Mouse (Mus musculus) liver, embryonic 11.5 days (tissue): ENCODE data around the gene Ccdc28b. TPM values are rescaled to one million over a fixed set of nuclear protein-coding genes. Genes with fewer than 3 reads are reported as not detected.

ENCODE experiments used
- ATAC-seq: fragments of 200-750 bp; cut with Nextera tagmentation; replicated peaks from 2 replicates; pipeline ENCODE4 v1.8.0; 2017; ENCODE audit warnings: moderate number of reproducible peaks, mild to moderate bottlenecking, moderate TSS enrichment, moderate library complexity; ENCODE audit not compliant: low FRiP score
- DNase-seq: peaks from one replicate; pipeline ENCODE4 v3.0.0-alpha.2; 2017; ENCODE audit warnings: low spot score
- H3K27ac ChIP-seq: fragments of 300-500 bp; sonication (generic); 2 replicates; pipeline ENCODE4 v1.5.1; 2014; ENCODE audit warnings: mild to moderate bottlenecking, low read depth, low read length, control low read depth
- H3K27me3 ChIP-seq: fragments of 300-500 bp; sonication (generic); replicated peaks from 2 replicates; pipeline ENCODE4 v1.6.1; 2014; ENCODE audit warnings: low read length, mixed read lengths; ENCODE audit not compliant: control insufficient read depth, insufficient read depth
- H3K36me3 ChIP-seq: fragments of 300-500 bp; sonication (generic); 2 replicates; pipeline ENCODE4 v1.6.1; 2014; ENCODE audit warnings: mild to moderate bottlenecking, low read length, moderate library complexity, mixed read lengths; ENCODE audit not compliant: control insufficient read depth, insufficient read depth
- H3K4me1 ChIP-seq: fragments of 300-500 bp; sonication (generic); replicated peaks from 2 replicates; pipeline ENCODE4 v1.6.1; 2014; ENCODE audit warnings: low read length, mixed read lengths; ENCODE audit not compliant: control insufficient read depth, insufficient read depth
- H3K4me2 ChIP-seq: fragments of 300-500 bp; sonication (generic); 2 replicates; pipeline ENCODE4 v1.6.1; 2014; ENCODE audit warnings: mild to moderate bottlenecking, control low read depth, moderate library complexity
- H3K4me3 ChIP-seq: fragments of 300-500 bp; sonication (generic); 2 replicates; pipeline ENCODE4 v1.5.1; 2014; ENCODE audit warnings: low read depth, low read length, control low read depth
- H3K9ac ChIP-seq: fragments of 300-500 bp; sonication (generic); 2 replicates; pipeline ENCODE4 v1.6.1; 2014; ENCODE audit warnings: low read depth, low read length, control low read depth
- H3K9me3 ChIP-seq: fragments of 300-500 bp; sonication (generic); 2 replicates; pipeline ENCODE4 v1.6.1; 2016; ENCODE audit warnings: low read length, inconsistent platforms, mixed read lengths; ENCODE audit not compliant: control insufficient read depth
- WGBS: fragments of 180-500 bp; shearing (Covaris S2); extraction: QIAGEN DNeasy Blood & Tissue Kit; methylation state at CpG from one replicate; pipeline ENCODE4 v1.1.7; 2014; 5-methylcytosine and 5-hydroxymethylcytosine counted together
- polyA plus RNA-seq: library from polyadenylated mRNA; unstranded; fragments of >200 nt; fragmentation: Nextera tagmentation; extraction: Ambion mirVana; gene quantifications from 2 replicates; pipeline ENCODE4 v1.2.1, GENCODE M21; 2014

Gene Ccdc28b
- polyA plus RNA-seq, 1 experiment from 2014 or later: 33.1 TPM

GRCm38 (mm10) chr4:129610026-129610425 is 13.7 kb downstream of the Ccdc28b start:
- Histone ChIP-seq H3K4me3 (no peak overlapping the region), H3K9me3 (no peaks in the 10 kb centered on the region), H3K27me3 (no peaks in the 10 kb centered on the region), H3K4me1 (peaks cover 5% of the 10 kb centered on the region), H3K4me2 (no peak overlapping the region), H3K27ac (no peak overlapping the region), H3K9ac (no peak overlapping the region), H3K36me3 (peaks cover 18% of the 10 kb centered on the region)
- DNase-seq (no peak), ATAC-seq (no peak)
- WGBS: 80% methylated on average over 4 of the region's 4 CpGs

- Histone ChIP-seq H3K36me3 (peaks cover 24% of the 10 kb centered on the region), H3K4me3 (no peak overlapping the region), H3K9me3 (no peaks in the 10 kb centered on the region), H3K9ac (no peak overlapping the region), H3K4me2 (no peak overlapping the region), H3K27me3 (no peaks in the 10 kb centered on the region), H3K27ac (peak overlapping the region; percentile 43; the same call in 1 of the 2 replicates), H3K4me1 (peaks cover 5% of the 10 kb centered on the region)
- 79% methylated on average over 12 of the region's 12 CpGs for WGBS
- ATAC-seq (0 out of 2 replicates have a peak, but pooled peaks have one; percentile 4), DNase-seq (no peak)
These were observed 14.6 kb downstream of the Ccdc28b start for GRCm38 (mm10) chr4:129609139-129609631.

- DNase-seq (peak; percentile 70), ATAC-seq (peak; percentile 82)
- no peak overlapping the region for H3K4me3 ChIP-seq
- no peaks in the 10 kb centered on the region for H3K27me3 ChIP-seq
- no peaks in the 10 kb centered on the region for H3K9me3 ChIP-seq
- no peak overlapping the region for H3K4me2 ChIP-seq
- no peak overlapping the region for H3K9ac ChIP-seq
- peak overlapping the region; percentile 43; the same call in 1 of the 2 replicates for H3K27ac ChIP-seq
- WGBS: 34% methylated on average over 7 of the region's 7 CpGs
- peaks cover 30% of the 10 kb centered on the region for H3K36me3 ChIP-seq
- H3K4me1 ChIP-seq: peaks cover 5% of the 10 kb centered on the region
These were observed 15.2 kb downstream of the Ccdc28b start for GRCm38 (mm10) chr4:129608426-129609025.

GRCm38 (mm10) chr4:129600233-129601158 is 23.3 kb downstream of the Ccdc28b start, which contains the start of the genes Eif3i and Tmem234:
Eif3i (minus strand) TSS chr4:129600648.
Tmem234 (plus strand) TSS chr4:129600668.
- Histone ChIP-seq H3K4me1 (peaks cover 23% of the 10 kb centered on the region), H3K9ac (peak within 1 kb of the TSS; percentile 88), H3K9me3 (no peaks in the 10 kb centered on the region), H3K4me3 (peak within 1 kb of the TSS; percentile 94), H3K36me3 (peaks cover 33% of the 10 kb centered on the region), H3K27ac (peak within 1 kb of the TSS; percentile 80), H3K4me2 (peak within 1 kb of the TSS; percentile 94), H3K27me3 (no peaks in the 10 kb centered on the region)
- ATAC-seq: peak; percentile 91
- under 1% methylated on average over 74 of the region's 74 CpGs for WGBS
- peak; percentile 85 for DNase-seq

DNA sequence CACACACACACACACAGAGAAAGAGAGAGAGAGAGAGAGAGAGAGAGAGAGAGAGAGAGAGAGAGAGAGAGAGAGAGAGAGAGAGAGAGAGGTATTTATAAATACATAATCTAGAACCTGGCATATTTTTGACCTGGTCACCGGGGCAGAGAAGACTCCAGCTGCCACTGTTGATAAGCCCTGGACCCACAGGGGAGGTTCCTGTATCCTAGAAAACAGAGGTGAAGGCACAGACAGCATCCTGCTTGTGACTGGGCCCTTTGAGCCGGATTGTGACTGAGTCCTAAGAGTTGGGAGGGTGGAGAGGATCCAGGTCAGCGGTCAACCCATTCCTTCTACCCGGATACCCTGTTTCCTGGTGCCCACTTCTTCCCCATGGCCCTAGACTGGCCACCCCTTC is 34.9 kb downstream of the Ccdc28b start:
- Histone ChIP-seq H3K27ac (no peak overlapping the region), H3K9ac (no peak overlapping the region), H3K4me1 (peaks cover 11% of the 10 kb centered on the region), H3K9me3 (no peaks in the 10 kb centered on the region), H3K36me3 (peaks cover 25% of the 10 kb centered on the region), H3K27me3 (no peaks in the 10 kb centered on the region), H3K4me3 (no peak overlapping the region), H3K4me2 (no peak overlapping the region)
- 40% methylated on average over 4 of the region's 4 CpGs for WGBS
- DNase-seq (no peak), ATAC-seq (peak; percentile 42)

GRCm38 (mm10) chr4:129586943-129587342 is 36.8 kb downstream of the Ccdc28b start:
- DNase-seq (no peak), ATAC-seq (no peak)
- Histone ChIP-seq H3K36me3 (peaks cover 11% of the 10 kb centered on the region), H3K4me3 (no peak overlapping the region), H3K9ac (no peak overlapping the region), H3K4me1 (peaks cover 11% of the 10 kb centered on the region), H3K4me2 (no peak overlapping the region), H3K27me3 (no peaks in the 10 kb centered on the region), H3K27ac (no peak overlapping the region), H3K9me3 (no peaks in the 10 kb centered on the region)
- 69% methylated on average over 1 of the region's 1 CpGs for WGBS

GRCm38 (mm10) chr4:129585773-129586172 is 38.0 kb downstream of the Ccdc28b start:
- no peak for DNase-seq
- Histone ChIP-seq H3K27ac (peak overlapping the region; percentile 23), H3K36me3 (peaks cover under 1% of the 10 kb centered on the region), H3K4me3 (peak overlapping the region; percentile 55), H3K4me2 (peak overlapping the region; percentile 74), H3K4me1 (peaks cover 11% of the 10 kb centered on the region), H3K9me3 (no peaks in the 10 kb centered on the region), H3K27me3 (no peaks in the 10 kb centered on the region), H3K9ac (peak overlapping the region; percentile 66)
- WGBS: 65% methylated on average over 9 of the region's 9 CpGs
- peak; percentile 80 for ATAC-seq

DNA sequence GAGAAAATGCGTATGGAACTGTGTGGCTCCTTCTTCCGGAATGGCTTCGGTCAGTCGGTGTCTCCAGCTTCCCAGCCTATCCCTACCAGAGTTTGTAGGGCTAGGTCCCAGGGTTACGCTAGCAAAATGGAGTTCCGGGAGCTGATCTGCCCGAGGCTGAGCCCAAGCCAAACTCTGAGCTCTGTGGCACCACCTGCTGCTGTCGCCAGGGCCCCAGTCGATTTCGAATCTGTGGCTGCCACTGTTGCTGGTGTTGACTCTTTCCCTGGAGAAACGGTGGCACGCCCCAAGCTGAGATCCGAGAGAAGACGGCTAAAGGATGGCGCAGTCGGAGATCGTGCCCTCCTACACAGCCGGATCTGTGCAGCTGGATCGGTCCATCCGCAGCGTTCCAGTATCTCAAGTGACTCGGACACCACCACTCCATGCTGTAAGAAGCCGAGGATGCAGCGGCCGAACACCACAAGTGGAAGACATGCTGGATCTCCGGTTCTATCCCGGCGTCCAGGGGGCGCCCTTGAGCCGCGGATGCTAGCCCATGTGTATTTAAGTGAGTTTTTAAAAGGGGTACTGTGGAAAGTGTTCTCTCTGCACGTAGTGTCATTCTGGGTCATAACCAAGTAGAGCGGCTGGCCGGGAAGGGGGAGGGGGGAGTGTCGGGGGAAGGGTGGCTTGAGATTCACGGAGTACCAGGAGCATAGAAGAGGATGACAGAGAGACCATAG is 38.7 kb downstream of the Ccdc28b start:
- H3K27ac ChIP-seq: peak overlapping the region; percentile 39

More for the DNA sequence above, 38.7 kb downstream of the Ccdc28b start:
- Histone ChIP-seq H3K36me3 (no peaks in the 10 kb centered on the region), H3K4me3 (peak overlapping the region; percentile 55), H3K9me3 (no peaks in the 10 kb centered on the region), H3K27me3 (no peaks in the 10 kb centered on the region), H3K4me2 (peak overlapping the region; percentile 74), H3K4me1 (peaks cover 11% of the 10 kb centered on the region), H3K9ac (peak overlapping the region; percentile 66)
- WGBS: 2% methylated on average over 36 of the region's 36 CpGs
- DNase-seq: peak; percentile 88
- peak; percentile 70 for ATAC-seq
